Mouse (Mus musculus) heart, embryonic 12.5 days (tissue): ENCODE results near the gene Polr3f. TPM values are rescaled to one million over a fixed set of nuclear protein-coding genes. Genes with fewer than 3 reads are reported as not detected.

ENCODE experiments used
- ATAC-seq: fragments of 200-750 bp; cut with Nextera tagmentation; 2 replicates; pipeline ENCODE4 v1.8.0; 2017; ENCODE audit warnings: moderate TSS enrichment, moderate library complexity; ENCODE audit not compliant: insufficient number of reproducible peaks, low FRiP score
- H3K27ac ChIP-seq: fragments of 300-500 bp; sonication (generic); 2 replicates; pipeline ENCODE4 v1.5.1; 2016; ENCODE audit warnings: mild to moderate bottlenecking, moderate library complexity; ENCODE audit not compliant: poor library complexity, severe bottlenecking
- H3K27me3 ChIP-seq: fragments of 300-500 bp; sonication (generic); replicated peaks from 2 replicates; pipeline ENCODE4 v1.6.1; 2016; ENCODE audit warnings: mild to moderate bottlenecking, moderate library complexity
- H3K36me3 ChIP-seq: fragments of 300-500 bp; sonication (generic); 2 replicates; pipeline ENCODE4 v1.6.1; 2016; ENCODE audit warnings: mild to moderate bottlenecking, moderate library complexity
- H3K4me1 ChIP-seq: fragments of 300-500 bp; sonication (generic); replicated peaks from 2 replicates; pipeline ENCODE4 v1.6.1; 2016; ENCODE audit warnings: mild to moderate bottlenecking
- H3K4me2 ChIP-seq: fragments of 300-500 bp; sonication (generic); 2 replicates; pipeline ENCODE4 v1.6.1; 2016; ENCODE audit warnings: mild to moderate bottlenecking, moderate library complexity
- H3K4me3 ChIP-seq: fragments of 300-500 bp; sonication (generic); 2 replicates; pipeline ENCODE4 v1.5.1; 2016; ENCODE audit warnings: mild to moderate bottlenecking
- H3K9ac ChIP-seq: fragments of 300-500 bp; sonication (generic); 2 replicates; pipeline ENCODE4 v1.6.1; 2016; ENCODE audit warnings: mild to moderate bottlenecking, moderate library complexity
- H3K9me3 ChIP-seq: fragments of 300-500 bp; sonication (generic); replicated peaks from 2 replicates; pipeline ENCODE4 v1.6.1; 2016; ENCODE audit warnings: mild to moderate bottlenecking, moderate library complexity
- WGBS: fragments of 180-500 bp; shearing (Covaris S2); methylation state at CpG from one replicate; pipeline ENCODE4 v1.1.7; 2016; 5-methylcytosine and 5-hydroxymethylcytosine counted together
- polyA plus RNA-seq: library from polyadenylated mRNA; unstranded; fragments of >200 nt; fragmentation: Nextera tagmentation; extraction: Ambion mirVana; gene quantifications from 2 replicates; pipeline ENCODE4 v1.2.1, GENCODE M21; 2016

The Polr3f gene
- polyA plus RNA-seq, 1 experiment from 2014 or later = 19.6 TPM

DNA sequence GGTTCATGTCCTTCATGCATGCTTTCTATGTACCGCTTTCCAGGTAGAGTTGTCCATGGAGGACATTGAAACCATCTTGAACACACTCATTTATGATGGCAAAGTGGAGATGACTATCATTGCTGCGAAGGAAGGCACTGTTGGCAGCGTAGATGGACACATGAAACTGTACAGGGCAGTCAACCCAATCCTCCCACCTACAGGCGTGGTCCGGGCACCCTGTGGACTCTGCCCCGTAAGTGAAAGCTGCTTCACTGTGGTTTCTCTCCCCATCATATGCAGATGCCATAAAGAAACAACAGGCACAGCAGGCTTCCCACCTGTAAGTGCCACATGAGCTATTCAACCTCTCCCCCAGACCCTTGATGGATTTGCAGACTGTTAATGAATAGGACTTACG, 9.6 kb downstream of the Polr3f start:
- ATAC-seq = no peak
- H3K4me1 ChIP-seq = no peaks in the 10 kb centered on the region
- H3K9ac ChIP-seq = no peak overlapping the region
- H3K27me3 ChIP-seq = no peaks in the 10 kb centered on the region
- no peak overlapping the region for H3K4me2 ChIP-seq
- H3K9me3 ChIP-seq = peaks cover 3% of the 10 kb centered on the region; the same call in 1 of the 2 replicates
- peaks cover 82% of the 10 kb centered on the region for H3K36me3 ChIP-seq
- whole genome bisulfite sequencing = 94% methylated on average over 7 of the region's 7 CpGs
- no peak overlapping the region for H3K4me3 ChIP-seq
- no peak overlapping the region for H3K27ac ChIP-seq

DNA sequence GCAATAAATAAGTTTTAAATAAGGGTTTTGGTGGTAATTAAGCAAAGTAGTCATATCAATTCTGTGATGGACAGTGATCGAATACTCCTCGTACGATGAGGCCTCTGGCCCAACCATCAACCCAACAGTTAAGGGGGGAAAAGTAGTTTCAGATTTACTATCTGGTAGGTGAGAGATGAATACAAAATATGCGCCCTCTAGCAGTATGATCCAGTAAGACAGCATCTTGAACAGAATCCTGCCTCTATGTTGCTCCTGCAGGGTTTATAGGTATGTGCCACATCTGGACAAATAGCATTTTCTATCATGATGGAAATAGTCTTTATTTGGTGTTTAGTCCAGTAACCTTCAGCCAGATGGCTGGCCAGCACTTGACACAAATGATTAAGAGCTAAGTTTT, 13.7 kb downstream of the Polr3f start:
- H3K36me3 ChIP-seq = peaks cover 75% of the 10 kb centered on the region

DNA sequence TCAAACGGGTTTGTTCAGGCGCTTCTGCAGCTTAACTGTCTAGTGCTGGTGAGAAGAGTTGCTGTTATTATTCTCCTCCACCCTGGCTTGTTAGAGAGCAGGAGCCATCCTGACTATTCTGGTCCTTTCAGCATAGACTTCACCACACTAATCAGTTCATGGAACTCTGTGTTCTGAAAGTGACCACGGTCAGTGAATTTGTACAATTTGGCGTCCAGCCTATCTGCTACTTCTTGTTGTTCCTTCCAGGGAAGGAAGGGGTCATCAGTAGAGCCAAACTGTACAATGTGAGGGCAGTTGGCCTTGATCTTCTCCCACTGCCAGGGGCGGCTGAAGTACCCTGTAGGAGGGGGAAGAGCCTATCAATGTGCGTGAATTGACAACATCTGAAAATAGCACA, 16.2 kb downstream of the Polr3f start:
- 65% methylated on average over 6 of the region's 6 CpGs for WGBS
- Histone ChIP-seq H3K27ac (no peak overlapping the region), H3K4me1 (peaks cover 19% of the 10 kb centered on the region; the same call in 1 of the 2 replicates), H3K9me3 (no peaks in the 10 kb centered on the region), H3K4me3 (no peak overlapping the region), H3K27me3 (no peaks in the 10 kb centered on the region), H3K36me3 (peaks cover 71% of the 10 kb centered on the region), H3K4me2 (no peak overlapping the region), H3K9ac (no peak overlapping the region)
- no peak for ATAC-seq

More for the DNA sequence above, 13.7 kb downstream of the Polr3f start:
- 88% methylated on average over 4 of the region's 4 CpGs for WGBS
- no peak for ATAC-seq
- Histone ChIP-seq H3K4me2 (no peak overlapping the region), H3K4me3 (no peak overlapping the region), H3K4me1 (0 out of 2 replicates have a peak, but pooled peaks cover 16% of the 10 kb centered on the region), H3K9ac (no peak overlapping the region), H3K27ac (no peak overlapping the region), H3K9me3 (no peaks in the 10 kb centered on the region), H3K27me3 (no peaks in the 10 kb centered on the region)

DNA sequence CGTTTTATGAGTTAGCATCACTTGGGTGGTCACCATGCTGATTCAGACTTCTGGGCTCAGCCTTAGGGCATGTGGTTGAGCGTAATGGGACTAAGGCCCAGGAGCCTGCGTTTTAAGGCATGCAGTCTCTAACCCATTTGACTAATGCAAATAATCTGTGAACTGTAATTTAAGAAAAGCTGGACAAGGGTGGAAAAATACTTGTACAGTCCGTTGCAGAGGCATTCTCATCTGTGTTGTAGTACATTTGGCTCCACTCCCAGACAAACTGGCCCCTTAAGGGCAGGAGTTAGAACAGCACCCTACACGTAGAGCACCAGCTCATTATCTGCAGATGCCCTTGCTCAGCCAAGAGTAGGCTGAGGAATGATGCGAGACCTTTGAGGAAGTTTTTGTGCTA, 17.1 kb downstream of the Polr3f start:
- Histone ChIP-seq H3K4me1 (peaks cover 19% of the 10 kb centered on the region; the same call in 1 of the 2 replicates), H3K9ac (no peak overlapping the region), H3K4me3 (no peak overlapping the region), H3K36me3 (peaks cover 62% of the 10 kb centered on the region), H3K9me3 (no peaks in the 10 kb centered on the region), H3K27ac (no peak overlapping the region), H3K27me3 (no peaks in the 10 kb centered on the region), H3K4me2 (no peak overlapping the region)
- no peak for ATAC-seq
- WGBS = 63% methylated on average over 6 of the region's 6 CpGs

DNA sequence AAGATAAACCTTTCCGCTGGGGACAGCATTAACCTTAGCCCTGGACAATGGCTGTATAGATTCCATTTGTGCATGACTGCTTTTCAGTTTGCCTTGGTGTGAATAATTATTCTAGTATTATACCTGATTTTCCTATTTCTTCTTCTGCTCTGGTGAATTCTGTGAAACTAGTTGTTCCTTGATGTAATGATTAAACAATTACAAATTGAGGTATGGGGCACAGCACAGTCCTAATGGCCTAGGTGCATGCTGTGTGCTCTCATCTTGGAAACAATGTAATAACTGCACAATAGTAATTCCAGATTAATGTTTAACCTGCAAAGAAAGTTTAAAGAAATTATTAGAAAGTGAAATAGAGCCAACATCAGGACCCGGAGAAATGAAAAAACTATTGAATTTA, 17.5 kb downstream of the Polr3f start:
- no peaks in the 10 kb centered on the region for H3K9me3 ChIP-seq
- H3K27me3 ChIP-seq = no peaks in the 10 kb centered on the region
- no peak overlapping the region for H3K9ac ChIP-seq
- no peak overlapping the region for H3K4me3 ChIP-seq
- WGBS = 83% methylated on average over 2 of the region's 2 CpGs
- peaks cover 57% of the 10 kb centered on the region for H3K36me3 ChIP-seq
- H3K27ac ChIP-seq = no peak overlapping the region
- H3K4me1 ChIP-seq = peaks cover 19% of the 10 kb centered on the region; the same call in 1 of the 2 replicates
- no peak for ATAC-seq
- H3K4me2 ChIP-seq = no peak overlapping the region

DNA sequence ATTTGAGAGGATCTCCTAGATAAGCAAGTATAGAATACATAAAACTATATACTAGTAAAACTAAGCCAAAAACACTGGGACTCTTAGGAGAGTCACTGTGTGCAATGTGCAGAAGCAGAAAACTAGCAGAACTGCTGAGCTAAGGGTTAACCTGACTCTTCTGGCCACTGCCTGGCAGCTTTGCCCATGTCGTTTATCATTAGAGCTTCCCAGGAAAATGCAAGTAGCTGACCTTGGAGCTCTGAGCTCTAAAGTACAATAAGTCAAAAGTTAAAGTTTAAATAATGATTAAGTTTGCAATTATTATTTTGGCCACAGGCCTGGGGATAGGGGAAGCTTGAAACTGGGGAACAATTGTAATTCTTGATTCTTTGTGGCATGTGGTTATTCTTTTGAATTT, 18.0 kb downstream of the Polr3f start:
- H3K9ac ChIP-seq = no peak overlapping the region
- WGBS = 38% methylated on average over 1 of the region's 1 CpGs
- H3K27me3 ChIP-seq = no peaks in the 10 kb centered on the region
- peaks cover 19% of the 10 kb centered on the region; the same call in 1 of the 2 replicates for H3K4me1 ChIP-seq
- peaks cover 53% of the 10 kb centered on the region for H3K36me3 ChIP-seq
- no peak overlapping the region for H3K4me3 ChIP-seq
- H3K9me3 ChIP-seq = no peaks in the 10 kb centered on the region
- H3K4me2 ChIP-seq = no peak overlapping the region
- H3K27ac ChIP-seq = no peak overlapping the region
- ATAC-seq = no peak

DNA sequence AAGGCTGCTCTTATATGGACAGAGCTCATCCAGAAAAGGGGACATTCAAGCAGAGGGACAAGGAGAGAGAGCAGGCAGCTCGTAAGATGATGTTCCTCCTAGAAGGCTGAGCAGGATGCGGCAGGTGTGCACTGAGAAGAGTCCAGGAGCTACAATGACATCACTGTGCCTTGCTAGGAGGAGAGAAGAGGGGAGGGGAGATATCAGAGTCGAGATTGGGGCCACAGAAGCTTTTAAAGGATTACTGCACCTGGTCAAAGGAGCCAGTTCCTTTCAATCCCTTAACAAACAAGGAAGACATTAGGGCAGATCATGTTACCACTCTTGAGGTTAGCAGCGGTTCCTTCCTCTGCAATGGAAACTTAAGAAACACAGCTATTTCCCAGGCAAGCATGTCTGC, 20.0 kb downstream of the Polr3f start:
- no peak overlapping the region for H3K27ac ChIP-seq
- no peak for ATAC-seq
- no peak overlapping the region for H3K9ac ChIP-seq
- peaks cover 19% of the 10 kb centered on the region; the same call in 1 of the 2 replicates for H3K4me1 ChIP-seq
- no peaks in the 10 kb centered on the region for H3K27me3 ChIP-seq
- no peak overlapping the region for H3K4me3 ChIP-seq
- 80% methylated on average over 4 of the region's 4 CpGs for WGBS
- no peak overlapping the region for H3K4me2 ChIP-seq
- peaks cover 41% of the 10 kb centered on the region for H3K36me3 ChIP-seq
- no peaks in the 10 kb centered on the region for H3K9me3 ChIP-seq

DNA sequence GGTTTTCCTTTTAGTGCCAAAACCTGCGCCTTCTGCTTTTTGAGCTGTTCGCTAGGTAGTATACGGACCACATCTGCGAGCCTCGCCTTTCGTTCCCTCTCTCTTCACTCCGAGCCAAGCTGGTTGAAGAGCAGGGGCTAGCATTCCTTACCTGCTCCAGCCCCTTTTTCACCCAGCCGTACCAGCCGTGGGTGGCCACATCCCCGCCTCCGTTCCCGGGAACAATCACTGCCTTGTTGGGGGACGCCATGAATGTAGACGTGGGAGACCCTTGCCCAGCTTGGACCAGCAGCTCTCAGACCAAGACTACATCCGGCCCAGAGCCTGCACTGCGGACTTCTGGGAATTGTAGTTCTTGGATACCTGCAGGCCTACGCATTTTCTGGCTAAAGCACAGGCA, 23.0 kb downstream of the Polr3f start, which contains the start of gene Rbbp9:
Gene Rbbp9 (minus strand): TSS at position 341 of the 400 bp plus-strand sequence.
- Histone ChIP-seq H3K9me3 (no peaks in the 10 kb centered on the region), H3K36me3 (peaks cover 20% of the 10 kb centered on the region), H3K27ac (peak within 1 kb of the TSS; percentile 49; the same call in 1 of the 2 replicates), H3K4me3 (peak within 1 kb of the TSS; percentile 65), H3K9ac (peak within 1 kb of the TSS; percentile 80), H3K27me3 (no peaks in the 10 kb centered on the region), H3K4me1 (peaks cover 6% of the 10 kb centered on the region; the same call in 1 of the 2 replicates), H3K4me2 (peak within 1 kb of the TSS; percentile 67)
- ATAC-seq = peak; percentile 88
- WGBS = under 1% methylated on average over 17 of the region's 17 CpGs

DNA sequence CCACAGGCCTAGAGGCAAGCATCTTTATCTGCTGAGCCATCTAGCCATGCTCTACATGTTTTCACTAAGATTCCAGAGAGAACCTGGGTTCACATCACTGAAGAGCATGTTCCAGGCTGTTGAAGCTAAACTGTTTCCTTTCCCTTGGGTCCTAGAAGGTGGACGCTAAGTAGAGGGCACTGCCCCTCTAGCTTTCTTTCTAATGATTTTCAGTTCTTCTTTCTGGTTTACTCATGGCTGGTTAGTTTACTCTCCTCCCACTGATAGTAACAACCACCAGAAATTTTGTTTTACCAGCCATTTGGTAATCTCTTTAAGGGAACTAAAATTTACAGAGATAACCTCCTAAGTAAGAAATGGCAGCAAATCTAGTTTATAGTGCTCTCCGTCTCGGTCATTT, 26.4 kb downstream of the Polr3f start:
- Histone ChIP-seq H3K9ac (no peak overlapping the region), H3K36me3 (no peaks in the 10 kb centered on the region), H3K9me3 (no peaks in the 10 kb centered on the region), H3K27me3 (no peaks in the 10 kb centered on the region), H3K27ac (no peak overlapping the region), H3K4me2 (no peak overlapping the region), H3K4me3 (no peak overlapping the region), H3K4me1 (peaks cover 4% of the 10 kb centered on the region)
- ATAC-seq = no peak
- 88% methylated on average over 3 of the region's 3 CpGs for WGBS

DNA sequence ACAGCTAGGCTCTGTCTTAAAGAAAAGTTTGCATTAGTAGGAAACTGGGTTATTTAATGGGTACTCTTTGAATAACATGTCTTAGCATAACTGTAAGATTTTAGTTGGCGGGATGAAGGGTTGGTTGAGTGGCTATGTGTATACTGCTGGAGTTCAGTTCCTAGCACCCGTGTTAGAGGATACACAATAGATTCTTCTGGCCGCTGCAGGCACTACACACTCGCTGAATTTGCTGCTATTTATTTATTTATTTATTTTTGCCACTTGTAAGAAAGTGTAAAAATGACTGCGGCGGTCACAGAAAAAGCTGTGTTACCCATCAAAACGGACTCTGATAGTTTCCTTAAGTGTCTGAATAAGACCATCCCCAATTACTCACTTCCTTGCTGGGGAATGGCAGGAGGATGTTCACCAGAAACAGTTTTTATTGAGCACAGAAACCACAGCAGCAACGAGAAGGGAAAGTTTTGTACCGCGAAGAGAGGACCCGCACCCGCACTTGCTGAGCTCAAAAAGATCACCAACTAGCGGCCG, 27.8 kb downstream of the Polr3f start:
- Histone ChIP-seq H3K36me3 (peaks cover 12% of the 10 kb centered on the region), H3K4me3 (peak overlapping the region; percentile 90), H3K27me3 (no peaks in the 10 kb centered on the region), H3K9me3 (no peaks in the 10 kb centered on the region), H3K9ac (peak overlapping the region; percentile 65), H3K27ac (peak overlapping the region; percentile 93), H3K4me1 (peaks cover 4% of the 10 kb centered on the region), H3K4me2 (peak overlapping the region; percentile 61)
- 2% methylated on average over 14 of the region's 14 CpGs for WGBS
- no peak for ATAC-seq

DNA sequence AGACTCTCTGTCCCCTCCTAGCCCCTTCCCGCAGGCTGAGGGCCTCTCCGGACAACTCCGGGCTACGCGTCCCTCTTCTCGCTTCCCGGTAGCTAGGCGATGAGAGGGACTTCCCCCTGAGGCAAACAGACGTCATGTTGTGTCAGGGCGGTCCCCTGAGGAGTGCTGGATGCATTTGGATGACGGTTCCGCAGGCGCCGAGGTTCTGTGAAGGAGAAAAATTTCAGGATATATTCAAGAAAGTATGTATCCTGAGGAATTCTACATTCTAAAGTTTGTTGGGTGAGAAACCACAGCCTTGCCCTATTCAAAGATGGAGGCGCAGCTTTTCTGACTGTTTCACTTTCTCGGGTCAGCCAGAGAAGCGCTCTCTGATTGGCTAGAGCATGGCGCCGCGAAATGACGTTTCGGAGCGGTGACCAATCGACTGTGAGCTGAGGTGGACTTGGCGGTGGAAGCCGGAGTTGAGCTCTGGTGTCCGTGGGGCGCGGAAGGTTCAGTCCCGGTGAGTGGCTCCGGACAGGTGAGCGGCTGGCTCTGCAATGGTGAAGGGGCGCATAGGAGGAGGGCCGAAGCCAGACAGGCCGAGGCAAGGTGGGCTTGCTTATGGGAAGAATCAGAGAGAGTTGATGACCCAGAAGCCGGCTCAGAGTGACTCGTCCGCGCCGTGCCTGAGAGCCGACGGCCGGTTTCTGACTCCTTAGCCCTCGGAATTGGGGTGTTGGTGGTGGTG, 28.5 kb downstream of the Polr3f start, which contains the start of gene Sec23b:
Gene Sec23b (plus strand): TSS at position 410 of the 733 bp plus-strand sequence.
- ATAC-seq = peak; percentile 99
- Histone ChIP-seq H3K27me3 (no peaks in the 10 kb centered on the region), H3K4me2 (peak within 1 kb of the TSS; percentile 70), H3K27ac (peak within 1 kb of the TSS; percentile 93), H3K4me1 (peaks cover 4% of the 10 kb centered on the region), H3K9me3 (no peaks in the 10 kb centered on the region), H3K9ac (peak within 1 kb of the TSS; percentile 87), H3K36me3 (peaks cover 13% of the 10 kb centered on the region), H3K4me3 (peak within 1 kb of the TSS; percentile 90)
- under 1% methylated on average over 44 of the region's 44 CpGs for WGBS
